Mouse (Mus musculus) cerebellum, adult 2 months (tissue): ENCODE results near the gene Camk1g. TPM values are rescaled to one million over a fixed set of nuclear protein-coding genes. Genes with fewer than 3 reads are reported as not detected.

ENCODE experiments used
- DNase-seq, 2 experiments: peaks; one replicate each; pipeline ENCODE4 v3.0.0; 2021
- H3K27ac ChIP-seq: fragments of 200-500 bp; 2 replicates; pipeline ENCODE4 v1.5.1; 2012; ENCODE audit warnings: low read length, control low read depth, inconsistent platforms; ENCODE audit not compliant: insufficient read depth
- H3K27me3 ChIP-seq: fragments of 200-500 bp; 2 replicates; pipeline ENCODE4 v1.6.1; 2012; ENCODE audit warnings: inconsistent platforms, mild to moderate bottlenecking, low read length, moderate library complexity; ENCODE audit not compliant: control insufficient read depth, insufficient read depth
- H3K4me1 ChIP-seq: fragments of 200-500 bp; 2 replicates; pipeline ENCODE4 v1.6.1; 2011; ENCODE audit warnings: low read length; ENCODE audit not compliant: control insufficient read depth, insufficient read depth
- H3K4me3 ChIP-seq: fragments of 200-500 bp; replicated peaks from 2 replicates; pipeline ENCODE3; 2011; ENCODE audit warnings: mild to moderate bottlenecking, low read depth, low read length, control low read depth; ENCODE audit not compliant: insufficient read depth
- CTCF ChIP-seq: fragments of 200-500 bp; IDR thresholded peaks from 2 replicates; pipeline ENCODE4 v1.5.1; 2011; ENCODE audit warnings: low read depth, mild to moderate bottlenecking, control low read depth, low read length, moderate library complexity, borderline replicate concordance; ENCODE audit not compliant: insufficient read depth
- POLR2A ChIP-seq: fragments of 200-500 bp; IDR thresholded peaks from 2 replicates; pipeline ENCODE4 v1.6.1; 2011; ENCODE audit warnings: low read length, control low read depth, borderline replicate concordance; ENCODE audit not compliant: insufficient read depth
- WGBS: fragments of 180-500 bp; shearing (Covaris S2); methylation state at CpG from one replicate; pipeline ENCODE4 v1.1.7; 2018; 5-methylcytosine and 5-hydroxymethylcytosine counted together
- polyA plus RNA-seq: library from polyadenylated mRNA; depleted of rRNA; stranded (reverse); fragments of >200 nt; gene quantifications from 2 replicates; pipeline ENCODE4 v1.2.3, GENCODE M21; 2012

Gene Camk1g
- polyA plus RNA-seq, 1 experiment: 23.4 TPM

DNA sequence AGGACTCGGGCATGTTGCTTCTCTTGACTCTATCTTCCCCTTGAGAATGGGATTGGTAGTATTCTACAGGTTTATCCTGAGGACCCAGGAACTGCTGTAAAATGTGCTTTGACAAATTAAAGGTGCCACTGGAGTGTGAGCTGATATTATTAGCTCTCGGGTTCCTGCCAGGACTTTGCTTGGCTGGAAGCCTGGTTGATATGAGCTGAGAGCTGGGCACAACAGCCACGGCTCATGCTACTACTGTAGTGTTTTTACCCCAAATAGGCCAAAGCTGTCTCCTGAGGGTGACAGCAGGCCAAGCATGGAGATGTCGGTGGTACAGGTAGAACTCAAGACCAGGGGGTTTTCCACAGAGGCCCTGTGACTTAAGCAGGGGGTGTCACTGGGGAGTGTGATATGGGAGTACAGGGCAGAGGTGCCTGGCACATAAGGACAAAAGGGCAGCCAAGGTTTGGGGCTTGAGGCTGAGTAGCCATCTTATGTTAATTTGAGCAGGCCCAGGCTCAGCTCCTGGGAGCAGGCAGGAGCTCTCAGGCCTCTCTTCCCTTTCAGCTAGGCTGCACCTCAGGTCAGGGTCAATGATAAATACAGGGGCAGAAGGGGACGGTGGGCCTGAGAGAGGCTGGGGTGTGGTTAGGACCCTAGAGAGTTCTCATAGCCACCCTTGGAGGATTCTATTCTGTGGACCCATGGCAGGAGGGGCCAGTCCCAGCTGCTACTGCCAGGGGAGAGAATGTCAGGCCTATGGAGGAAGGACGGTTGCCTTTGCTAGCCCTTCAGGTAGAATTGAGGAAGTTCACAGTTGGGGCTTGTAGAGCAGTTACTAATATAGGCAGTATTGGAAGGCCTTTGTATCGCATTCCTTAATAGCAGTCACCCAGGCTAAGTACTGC is 33.7 kb downstream of the Camk1g start:
- peaks cover 44% of the 10 kb centered on the region for H3K4me1 ChIP-seq
- TF ChIP-seq CTCF (no peak), POLR2A (no peak)
- peak; percentile 72 to 79 for DNase-seq
- no peaks in the 10 kb centered on the region for H3K27me3 ChIP-seq
- peak overlapping the region; percentile 40; the same call in 1 of the 2 replicates for H3K27ac ChIP-seq
- H3K4me3 ChIP-seq: no peak overlapping the region
- 55% methylated on average over 7 of the region's 7 CpGs for WGBS

GRCm38 (mm10) chr1:193334546-193334945 is 35.6 kb downstream of the Camk1g start:
- no peak for DNase-seq
- TF ChIP-seq CTCF (no peak), POLR2A (no peak)

DNA sequence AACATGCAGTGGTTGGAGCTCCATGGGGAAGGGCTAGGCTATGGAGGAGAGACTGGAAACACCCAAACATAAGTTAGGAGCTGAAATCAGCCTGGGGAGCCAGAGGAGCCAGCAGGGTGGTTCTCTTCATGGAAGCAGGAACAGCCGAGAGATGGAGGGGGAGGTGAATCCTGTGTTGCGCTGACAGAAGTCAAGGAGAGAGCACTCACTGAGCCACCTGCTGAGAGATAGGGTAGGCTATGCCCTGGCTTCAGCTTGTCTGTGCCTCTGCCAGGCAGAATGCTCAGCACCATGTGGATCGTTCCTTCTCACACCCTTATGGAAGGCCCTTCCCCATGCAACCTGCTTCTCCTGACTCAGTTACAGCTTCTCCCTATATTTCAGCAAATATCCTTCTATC is 36.3 kb downstream of the Camk1g start:
- TF ChIP-seq CTCF (no peak), POLR2A (no peak)
- no peak for DNase-seq
- WGBS: 78% methylated on average over 3 of the region's 3 CpGs
- no peak overlapping the region for H3K4me3 ChIP-seq
- no peaks in the 10 kb centered on the region for H3K27me3 ChIP-seq
- peaks cover 60% of the 10 kb centered on the region for H3K4me1 ChIP-seq
- H3K27ac ChIP-seq: no peak overlapping the region

More at GRCm38 (mm10) chr1:193334546-193334945, 35.6 kb downstream of the Camk1g start:
- Histone ChIP-seq H3K4me3 (no peak overlapping the region), H3K4me1 (peaks cover 58% of the 10 kb centered on the region), H3K27ac (no peak overlapping the region), H3K27me3 (no peaks in the 10 kb centered on the region)
- 77% methylated on average over 6 of the region's 6 CpGs for WGBS

GRCm38 (mm10) chr1:193332671-193333070 is 37.4 kb downstream of the Camk1g start:
- WGBS: 32% methylated on average over 1 of the region's 1 CpGs
- Histone ChIP-seq H3K4me3 (no peak overlapping the region), H3K27me3 (no peaks in the 10 kb centered on the region), H3K4me1 (peaks cover 60% of the 10 kb centered on the region), H3K27ac (no peak overlapping the region)
- peak in 1 of 2 experiments; percentile 44 for DNase-seq
- TF ChIP-seq CTCF: no peak
- no peak for TF ChIP-seq POLR2A

DNA sequence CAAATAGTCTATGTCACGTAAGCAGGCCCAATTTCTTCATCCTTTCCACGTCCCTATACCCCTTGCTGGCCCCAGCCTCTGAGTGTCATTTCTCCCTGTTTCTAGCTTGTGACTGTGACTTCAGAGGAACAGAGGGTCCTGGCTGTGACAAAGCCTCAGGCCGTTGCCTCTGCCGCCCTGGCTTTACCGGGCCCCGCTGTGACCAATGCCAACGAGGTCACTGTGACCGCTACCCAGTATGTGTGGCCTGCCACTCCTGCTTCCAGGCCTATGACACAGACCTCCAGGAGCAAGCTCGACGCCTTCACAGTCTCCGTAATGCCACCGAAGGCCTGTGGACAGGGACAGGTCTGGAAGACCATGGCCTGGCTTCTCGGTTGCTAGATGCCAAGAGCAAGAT is 38.1 kb downstream of the Camk1g start:
- no peak overlapping the region for H3K4me3 ChIP-seq
- H3K27ac ChIP-seq: no peak overlapping the region
- no peaks in the 10 kb centered on the region for H3K27me3 ChIP-seq
- WGBS: 84% methylated on average over 13 of the region's 13 CpGs
- peaks cover 57% of the 10 kb centered on the region for H3K4me1 ChIP-seq
- TF ChIP-seq POLR2A (no peak), CTCF (no peak)
- no peak for DNase-seq

GRCm38 (mm10) chr1:193330626-193331025 is 39.5 kb downstream of the Camk1g start:
- no peak overlapping the region for H3K4me3 ChIP-seq
- WGBS: 39% methylated on average over 7 of the region's 7 CpGs
- peak overlapping the region; percentile 83 for H3K27ac ChIP-seq
- H3K27me3 ChIP-seq: no peaks in the 10 kb centered on the region
- peaks cover 48% of the 10 kb centered on the region for H3K4me1 ChIP-seq
- DNase-seq: no peak
- no peak for TF ChIP-seq CTCF
- TF ChIP-seq POLR2A: no peak

GRCm38 (mm10) chr1:193330172-193330571 is 39.9 kb downstream of the Camk1g start:
- no peaks in the 10 kb centered on the region for H3K27me3 ChIP-seq
- TF ChIP-seq CTCF (peak; percentile 98), POLR2A (no peak; the same call in 1 of the 2 replicates)
- DNase-seq: peak; percentile 99
- H3K4me1 ChIP-seq: peaks cover 45% of the 10 kb centered on the region
- H3K27ac ChIP-seq: peak overlapping the region; percentile 83
- WGBS: 3% methylated on average over 10 of the region's 10 CpGs
- peak overlapping the region; percentile 43 for H3K4me3 ChIP-seq

DNA sequence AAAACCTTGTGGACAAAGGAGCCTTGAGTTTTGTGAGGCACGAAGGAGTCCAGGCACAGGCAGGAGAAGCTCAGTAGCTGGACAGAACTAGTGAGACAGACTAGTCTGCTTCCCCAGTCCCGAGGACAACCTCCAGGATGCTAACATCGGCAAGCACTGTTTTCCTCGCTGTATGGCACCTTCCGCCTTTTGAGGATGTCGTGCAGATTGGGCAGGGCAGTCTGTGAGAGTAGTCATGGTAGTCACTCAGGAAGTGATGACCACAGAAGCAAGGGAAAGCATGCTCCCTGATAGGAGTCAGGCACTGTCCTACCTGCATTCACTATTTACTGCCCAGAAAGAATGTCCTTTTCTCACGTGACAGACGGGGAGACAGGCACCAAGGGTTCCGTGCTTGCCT is 40.5 kb downstream of the Camk1g start:
- Histone ChIP-seq H3K4me1 (peaks cover 40% of the 10 kb centered on the region), H3K4me3 (no peak overlapping the region), H3K27ac (peak overlapping the region; percentile 69), H3K27me3 (no peaks in the 10 kb centered on the region)
- WGBS: 46% methylated on average over 9 of the region's 9 CpGs
- DNase-seq: no peak
- TF ChIP-seq CTCF (no peak), POLR2A (no peak)
